9 mouse cellular contexts compared by ENCODE assay signal in genomic region chr5:148819423-148819822, GRCm38 (mm10).
A peak's percentile ranks its signal among the peaks of the same experiment; 100 is the strongest.
DNase-seq lines count a peak whose midpoint lies in the region; ATAC-seq lines count a peak whose summit lies in the region.
"Had no signal": no experiment of that assay in that cellular context is flagged by ENCODE, and none has a peak within 500 bp of the region (broad histone marks: within the 10 kb centered on the region; RNA-seq: fewer than 3 reads in every experiment).

No protein-coding gene starts in this region.

- ATAC-seq in frontal cortex, adult (ENCODE audit: low TSS enrichment): no peak
- ATAC-seq in hindbrain, embryonic 12.5 days (ENCODE audit: low FRiP score): no peak

- 61% methylated on average over 6 of the region's 6 CpGs for WGBS in hindbrain, embryonic 12.5 days

- no peak overlapping the region for H3K27ac ChIP-seq in hindbrain, embryonic 12.5 days

- peak; percentile 47 to 69 for DNase-seq in adrenal gland, adult (ENCODE audit: inconsistent age in 2 of 2, low spot score in 1 of 2)
- DNase-seq in adrenal gland, postnatal 25 days: no peak
- DNase-seq in MN1 (ENCODE audit: low spot score): peak; percentile 59
- DNase-seq in kidney, adult 9 months: peak; percentile 63
- peak; percentile 18 for DNase-seq in lung, postnatal 14 days
- DNase-seq in cerebellum, postnatal 36 days: no peak
- DNase-seq: thymus, postnatal 14 days had no signal

- H3K9ac ChIP-seq in hindbrain, embryonic 12.5 days: no peak overlapping the region

- H3K27me3 ChIP-seq in hindbrain, embryonic 12.5 days: peaks cover 12% of the 10 kb centered on the region; the same call in 1 of the 2 replicates

- H3K4me2 ChIP-seq in hindbrain, embryonic 12.5 days (replicated peaks): no peak overlapping the region

- 0 out of 2 replicates have a peak, but pooled peaks cover 3% of the 10 kb centered on the region for H3K9me3 ChIP-seq in hindbrain, embryonic 12.5 days (replicated peaks)

- peaks cover 21% of the 10 kb centered on the region for H3K4me1 ChIP-seq in hindbrain, embryonic 12.5 days

- no peaks in the 10 kb centered on the region for H3K36me3 ChIP-seq in hindbrain, embryonic 12.5 days

- H3K4me3 ChIP-seq in hindbrain, embryonic 12.5 days: no peak overlapping the region

Comparison
In these comparisons a context has a peak if more than half of its experiments do, and no peak if none do; other contexts are left out.
1. DNase-seq: peak in adrenal gland, adult (2 of 2), MN1 (single experiment), kidney, adult 9 months (single experiment) and lung, postnatal 14 days (single experiment); none in adrenal gland, postnatal 25 days (single experiment) and cerebellum, postnatal 36 days (0 of 2).